Mouse (Mus musculus) kidney, adult 2 months (tissue): ENCODE measurements around the gene AI661453. TPM values are rescaled to one million over a fixed set of nuclear protein-coding genes. Genes with fewer than 3 reads are reported as not detected.

Source experiments
- DNase-seq: peaks from one replicate; pipeline ENCODE4 v3.0.0; 2021
- H3K27ac ChIP-seq: fragments of 200-500 bp; 2 replicates; pipeline ENCODE4 v1.5.1; 2012; ENCODE audit warnings: low read depth, low read length, control low read depth, inconsistent platforms; ENCODE audit not compliant: insufficient read depth
- H3K27me3 ChIP-seq: fragments of 200-500 bp; replicated peaks from 2 replicates; pipeline ENCODE4 v1.6.1; 2012; ENCODE audit warnings: mild to moderate bottlenecking, moderate library complexity, low read length, inconsistent platforms; ENCODE audit not compliant: control insufficient read depth, insufficient read depth
- H3K36me3 ChIP-seq: fragments of 200-500 bp; 2 replicates; pipeline ENCODE4 v1.6.1; 2012; ENCODE audit warnings: mild to moderate bottlenecking, moderate library complexity, low read length, inconsistent platforms; ENCODE audit not compliant: control insufficient read depth, insufficient read depth
- H3K4me1 ChIP-seq: fragments of 200-500 bp; 2 replicates; pipeline ENCODE4 v1.6.1; 2011; ENCODE audit warnings: low read length; ENCODE audit not compliant: control insufficient read depth, insufficient read depth
- H3K4me3 ChIP-seq: fragments of 200-500 bp; 2 replicates; pipeline ENCODE4 v1.5.1; 2011; ENCODE audit warnings: mild to moderate bottlenecking, low read depth, low read length, control low read depth; ENCODE audit not compliant: insufficient read depth
- CTCF ChIP-seq: fragments of 200-500 bp; conservative IDR thresholded peaks from 2 replicates; pipeline ENCODE4 v1.5.1; 2011; ENCODE audit warnings: low read depth, mild to moderate bottlenecking, control low read depth, low read length, moderate library complexity, mixed read lengths; ENCODE audit not compliant: insufficient read depth, insufficient read length
- POLR2A ChIP-seq: fragments of 200-500 bp; IDR thresholded peaks from one replicate; pipeline ENCODE4 v1.6.1; 2011; ENCODE audit warnings: low read depth, low read length, control low read depth
- WGBS: fragments of 180-500 bp; shearing (Covaris S2); methylation state at CpG from one replicate; pipeline ENCODE4 v1.1.7; 2018; 5-methylcytosine and 5-hydroxymethylcytosine counted together
- polyA plus RNA-seq: library from polyadenylated mRNA; depleted of rRNA; stranded (reverse); fragments of >200 nt; gene quantifications from 2 replicates; pipeline ENCODE4 v1.2.3, GENCODE M21; 2012

The AI661453 gene
- polyA plus RNA-seq, 1 experiment: 9.7 TPM

GRCm38 (mm10) chr17:47506697-47507096 is 70.3 kb downstream of the AI661453 start:
- peaks cover 19% of the 10 kb centered on the region; the same call in 1 of the 2 replicates for H3K4me1 ChIP-seq
- 91% methylated on average over 4 of the region's 4 CpGs for WGBS
- TF ChIP-seq POLR2A: no peak
- no peak for TF ChIP-seq CTCF
- no peak for DNase-seq
- no peaks in the 10 kb centered on the region for H3K36me3 ChIP-seq
- H3K4me3 ChIP-seq: no peak overlapping the region
- H3K27ac ChIP-seq: peak overlapping the region; percentile 2; the same call in 1 of the 2 replicates
- no peaks in the 10 kb centered on the region for H3K27me3 ChIP-seq

GRCm38 (mm10) chr17:47507523-47507922 is 71.1 kb downstream of the AI661453 start:
- Histone ChIP-seq H3K36me3 (no peaks in the 10 kb centered on the region), H3K27me3 (no peaks in the 10 kb centered on the region), H3K4me3 (no peak overlapping the region), H3K27ac (peak overlapping the region; percentile 86), H3K4me1 (peaks cover 25% of the 10 kb centered on the region; the same call in 1 of the 2 replicates)
- no peak for DNase-seq
- 67% methylated on average over 2 of the region's 2 CpGs for WGBS
- no peak for TF ChIP-seq POLR2A
- TF ChIP-seq CTCF: no peak

DNA sequence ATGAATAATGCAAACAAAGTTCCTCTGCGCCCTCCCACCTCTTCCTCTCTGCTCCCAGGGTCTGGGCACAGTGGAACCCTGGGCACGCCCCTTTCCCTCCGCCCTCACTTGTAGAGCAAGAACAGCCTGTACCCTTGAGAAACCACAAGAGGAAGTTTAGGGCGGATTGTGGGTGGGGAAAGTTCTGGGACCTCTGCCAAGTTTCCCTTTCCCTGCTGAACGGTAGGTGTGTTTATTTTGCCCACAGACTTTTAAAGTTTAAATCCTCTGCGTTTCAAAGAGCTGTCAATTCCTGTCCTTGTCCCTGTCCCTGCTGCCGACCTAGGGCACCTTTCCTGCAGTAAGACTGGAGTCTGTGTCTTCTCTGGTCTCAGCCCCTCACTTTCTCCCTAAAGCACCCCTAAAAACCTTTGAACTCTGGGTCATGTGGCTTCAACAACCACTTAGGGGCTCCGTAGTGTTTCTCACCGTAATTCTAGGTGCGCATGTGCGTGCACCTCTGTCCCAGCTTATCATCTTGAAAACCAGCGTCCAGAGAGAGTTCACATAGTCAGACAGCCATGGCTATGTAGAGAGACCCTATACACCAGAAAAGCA is 71.7 kb downstream of the AI661453 start:
- WGBS: 1% methylated on average over 12 of the region's 12 CpGs
- Histone ChIP-seq H3K4me1 (peaks cover 27% of the 10 kb centered on the region; the same call in 1 of the 2 replicates), H3K36me3 (no peaks in the 10 kb centered on the region), H3K27me3 (no peaks in the 10 kb centered on the region), H3K4me3 (peak overlapping the region; percentile 56), H3K27ac (peak overlapping the region; percentile 99)
- DNase-seq: peak; percentile 99
- TF ChIP-seq POLR2A (no peak), CTCF (no peak)

- Histone ChIP-seq H3K4me1 (peaks cover 27% of the 10 kb centered on the region; the same call in 1 of the 2 replicates), H3K27me3 (no peaks in the 10 kb centered on the region), H3K36me3 (no peaks in the 10 kb centered on the region), H3K4me3 (no peak overlapping the region), H3K27ac (peak overlapping the region; percentile 70)
- 35% methylated on average over 9 of the region's 9 CpGs for WGBS
- DNase-seq: no peak
- TF ChIP-seq POLR2A: no peak
- no peak for TF ChIP-seq CTCF
These were observed 72.8 kb downstream of the AI661453 start for GRCm38 (mm10) chr17:47509031-47509705.

GRCm38 (mm10) chr17:47511111-47512020 is 75.0 kb downstream of the AI661453 start:
- TF ChIP-seq CTCF: peak; percentile 87
- TF ChIP-seq POLR2A: no peak
- Histone ChIP-seq H3K27ac (peak overlapping the region; percentile 94), H3K4me3 (peak overlapping the region; percentile 45), H3K4me1 (peaks cover 24% of the 10 kb centered on the region; the same call in 1 of the 2 replicates), H3K36me3 (no peaks in the 10 kb centered on the region), H3K27me3 (no peaks in the 10 kb centered on the region)
- WGBS: 4% methylated on average over 25 of the region's 25 CpGs
- DNase-seq: peak; percentile 99

GRCm38 (mm10) chr17:47512956-47513775 is 76.8 kb downstream of the AI661453 start:
- no peak overlapping the region for H3K27ac ChIP-seq
- peaks cover 14% of the 10 kb centered on the region; the same call in 1 of the 2 replicates for H3K4me1 ChIP-seq
- WGBS: 65% methylated on average over 10 of the region's 10 CpGs
- H3K36me3 ChIP-seq: no peaks in the 10 kb centered on the region
- H3K4me3 ChIP-seq: no peak overlapping the region
- DNase-seq: no peak
- no peaks in the 10 kb centered on the region for H3K27me3 ChIP-seq
- TF ChIP-seq POLR2A (no peak), CTCF (no peak)
